Mouse (Mus musculus): ENCODE results near the gene Megf11. TPM values are rescaled to one million over a fixed set of nuclear protein-coding genes. Genes with fewer than 3 reads are reported as not detected.

Megf11 gene
- total RNA-seq, 2 experiments from 2014 or later: 14.1 to 14.4 TPM

- TF ChIP-seq CTCF (IDR thresholded peaks at IDR 0.05): no peak
- intact Hi-C loops (cut with DNase I): no loop called here
- no peak overlapping the region for H3K27ac ChIP-seq
- DNase-seq (ENCODE audit: extremely low spot score in 1 of 2, low spot score in 2 of 2): no peak
- H3K4me3 ChIP-seq: no peak overlapping the region
Observed at GRCm38 (mm10) chr9:64687122-64688014, 301.9 kb downstream of the Megf11 start.

GRCm38 (mm10) chr9:64688015-64688394 is 302.6 kb downstream of the Megf11 start:
- H3K4me3 ChIP-seq: no peak overlapping the region
- no peak overlapping the region for H3K27ac ChIP-seq
- TF ChIP-seq CTCF (IDR thresholded peaks at IDR 0.05): no peak
- no peak for DNase-seq (ENCODE audit: extremely low spot score in 1 of 2, low spot score in 2 of 2)
- intact Hi-C loops (cut with DNase I): no loop called here

GRCm38 (mm10) chr9:64690771-64691170 is 305.3 kb downstream of the Megf11 start:
- Histone ChIP-seq H3K4me3 (no peak overlapping the region), H3K27ac (no peak overlapping the region)
- DNase-seq (ENCODE audit: extremely low spot score in 1 of 2, low spot score in 2 of 2): no peak
- intact Hi-C loops (cut with DNase I): loop anchor here (2.0 kb wide), 1 partner anchor 344 kb away; no protein-coding TSS in a partner anchor
- no peak for TF ChIP-seq CTCF (IDR thresholded peaks at IDR 0.05)

- intact Hi-C loops (cut with DNase I): loop anchor here (2.0 kb wide), 1 partner anchor 344 kb away; no protein-coding TSS in a partner anchor
- no peak overlapping the region for H3K27ac ChIP-seq
- DNase-seq (ENCODE audit: extremely low spot score in 1 of 2, low spot score in 2 of 2): peak; percentile 43 to 61
- peak; percentile 74 for TF ChIP-seq CTCF (IDR thresholded peaks at IDR 0.05)
- H3K4me3 ChIP-seq: no peak overlapping the region
Observed at GRCm38 (mm10) chr9:64691176-64691575, 305.8 kb downstream of the Megf11 start.

- TF ChIP-seq CTCF (IDR thresholded peaks at IDR 0.05): no peak
- DNase-seq (ENCODE audit: extremely low spot score in 1 of 2, low spot score in 2 of 2): no peak
- H3K4me3 ChIP-seq: no peak overlapping the region
- intact Hi-C loops (cut with DNase I): no loop called here
- no peak overlapping the region for H3K27ac ChIP-seq
Observed at GRCm38 (mm10) chr9:64693094-64693493, 307.7 kb downstream of the Megf11 start.

GRCm38 (mm10) chr9:64695266-64695665 is 309.8 kb downstream of the Megf11 start:
- no peak for DNase-seq (ENCODE audit: extremely low spot score in 1 of 2, low spot score in 2 of 2)
- TF ChIP-seq CTCF (IDR thresholded peaks at IDR 0.05): no peak
- intact Hi-C loops (cut with DNase I): no loop called here
- H3K4me3 ChIP-seq: no peak overlapping the region
- no peak overlapping the region for H3K27ac ChIP-seq

GRCm38 (mm10) chr9:64696404-64696803 is 311.0 kb downstream of the Megf11 start:
- TF ChIP-seq CTCF (IDR thresholded peaks at IDR 0.05): no peak
- Histone ChIP-seq H3K4me3 (no peak overlapping the region), H3K27ac (no peak overlapping the region)
- intact Hi-C loops (cut with DNase I): no loop called here
- DNase-seq (ENCODE audit: extremely low spot score in 1 of 2, low spot score in 2 of 2): no peak

GRCm38 (mm10) chr9:64697006-64697405 is 311.6 kb downstream of the Megf11 start:
- no peak for DNase-seq (ENCODE audit: extremely low spot score in 1 of 2, low spot score in 2 of 2)
- intact Hi-C loops (cut with DNase I): no loop called here
- TF ChIP-seq CTCF (IDR thresholded peaks at IDR 0.05): no peak
- H3K27ac ChIP-seq: no peak overlapping the region
- H3K4me3 ChIP-seq: no peak overlapping the region

- H3K27ac ChIP-seq: no peak overlapping the region
- H3K4me3 ChIP-seq: no peak overlapping the region
- no peak for DNase-seq (ENCODE audit: extremely low spot score in 1 of 2, low spot score in 2 of 2)
- intact Hi-C loops (cut with DNase I): no loop called here
- no peak for TF ChIP-seq CTCF (IDR thresholded peaks at IDR 0.05)
Observed at GRCm38 (mm10) chr9:64697677-64698076, 312.3 kb downstream of the Megf11 start.

GRCm38 (mm10) chr9:64698586-64698985 is 313.2 kb downstream of the Megf11 start:
- intact Hi-C loops (cut with DNase I): no loop called here
- TF ChIP-seq CTCF (IDR thresholded peaks at IDR 0.05): no peak
- Histone ChIP-seq H3K4me3 (no peak overlapping the region), H3K27ac (no peak overlapping the region)
- DNase-seq (ENCODE audit: extremely low spot score in 1 of 2, low spot score in 2 of 2): no peak

GRCm38 (mm10) chr9:64700451-64701311 is 315.3 kb downstream of the Megf11 start:
- Histone ChIP-seq H3K4me3 (no peak overlapping the region), H3K27ac (no peak overlapping the region)
- TF ChIP-seq CTCF (IDR thresholded peaks at IDR 0.05): no peak
- no peak for DNase-seq (ENCODE audit: extremely low spot score in 1 of 2, low spot score in 2 of 2)
- intact Hi-C loops (cut with DNase I): no loop called here

GRCm38 (mm10) chr9:64701651-64702050 is 316.2 kb downstream of the Megf11 start:
- no peak for TF ChIP-seq CTCF (IDR thresholded peaks at IDR 0.05)
- no peak overlapping the region for H3K27ac ChIP-seq
- H3K4me3 ChIP-seq: no peak overlapping the region
- DNase-seq (ENCODE audit: extremely low spot score in 1 of 2, low spot score in 2 of 2): no peak
- intact Hi-C loops (cut with DNase I): no loop called here

Measured in left cerebral cortex, adult 2 months (tissue).